Mouse (Mus musculus): Measurements from ENCODE around the gene Cd28. TPM values are rescaled to one million over a fixed set of nuclear protein-coding genes. Genes with fewer than 3 reads are reported as not detected.

Gene Cd28
- polyA plus RNA-seq, 2 experiments, result 0.24 to 0.25 TPM

DNA sequence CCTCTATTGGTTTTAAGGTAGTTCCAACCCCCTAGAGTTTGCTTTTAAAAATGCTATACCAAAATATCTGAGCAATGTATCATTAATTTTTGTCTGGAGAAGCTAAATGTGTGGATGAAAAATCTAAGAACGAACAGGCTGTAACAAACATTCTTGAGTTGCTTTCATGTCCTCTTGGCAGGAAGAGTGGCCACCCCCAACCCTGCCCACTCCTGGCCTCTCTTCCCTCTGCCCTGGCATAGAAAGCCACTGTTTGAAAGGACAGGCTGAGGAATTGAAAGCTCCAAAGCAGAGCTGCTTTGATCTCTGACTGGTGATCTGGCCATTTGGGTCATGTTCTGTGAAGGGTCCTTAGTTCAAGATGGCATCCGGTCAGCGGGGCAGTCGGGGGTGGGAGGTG is 32.8 kb upstream of the Cd28 start:
- no peak for ATAC-seq (ENCODE audit: low FRiP score, low read depth)
- H3K4me3 ChIP-seq (replicated peaks; ENCODE audit: low read length), result no peak overlapping the region
- no peak overlapping the region for H3K9ac ChIP-seq (ENCODE audit: low read depth, low read length, severe bottlenecking)
- H3K27me3 ChIP-seq (ENCODE audit: control insufficient read depth, insufficient read depth, low read length), result no peaks in the 10 kb centered on the region
- no peaks in the 10 kb centered on the region for H3K4me1 ChIP-seq (ENCODE audit: control insufficient read depth, insufficient read depth, low read length)
- no peak for DNase-seq (ENCODE audit: low spot score)
- H3K9me3 ChIP-seq (ENCODE audit: control insufficient read depth, low read length), result no peaks in the 10 kb centered on the region
- no peaks in the 10 kb centered on the region for H3K36me3 ChIP-seq (ENCODE audit: control insufficient read depth, insufficient read depth, low read length)
- no peak overlapping the region for H3K27ac ChIP-seq (replicated peaks; ENCODE audit: low read depth, low read length)
- WGBS, result 82% methylated on average over 4 of the region's 4 CpGs
- TF ChIP-seq POLR2A (IDR thresholded peaks at IDR 0.05; ENCODE audit: borderline replicate concordance, extremely low read depth, insufficient read depth, insufficient read length), result no peak
- no peak overlapping the region for H3K4me2 ChIP-seq (replicated peaks; ENCODE audit: low read depth, low read length, severe bottlenecking)

DNA sequence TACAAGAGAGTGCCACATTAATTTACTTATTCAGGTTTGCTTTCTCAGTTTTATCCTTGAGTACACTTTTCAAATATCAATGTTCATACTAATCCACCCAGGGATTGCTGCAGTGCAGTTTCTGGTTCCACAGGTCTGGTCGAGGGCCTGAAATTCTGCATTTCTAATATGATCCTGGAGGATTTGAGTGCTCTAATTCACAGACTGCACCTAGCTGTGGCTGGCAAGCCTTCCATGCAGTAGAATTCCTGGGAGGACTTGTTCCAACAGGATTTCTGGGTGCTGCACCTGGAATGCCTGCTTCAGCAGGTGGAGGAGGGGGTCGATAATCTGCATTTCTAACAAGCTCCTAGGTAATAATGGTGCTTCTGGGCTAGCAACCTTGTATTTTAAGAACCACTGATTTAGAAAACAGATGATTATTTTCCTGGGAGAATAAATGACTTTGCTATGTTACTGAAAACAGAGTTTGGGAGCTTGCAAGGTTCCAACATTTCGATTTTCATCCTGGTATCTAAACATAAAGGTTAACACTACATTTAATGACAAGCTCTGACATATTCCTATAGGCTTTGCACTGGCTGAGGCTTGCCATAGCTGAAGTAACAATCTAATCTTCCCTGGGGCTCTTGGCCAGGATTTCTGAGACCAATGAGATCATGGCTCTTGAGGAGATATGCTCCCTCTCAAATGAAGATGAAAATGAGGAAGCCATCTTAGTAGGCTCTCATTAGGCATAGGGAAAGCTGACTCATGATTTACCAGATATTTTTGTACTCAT is 20.3 kb upstream of the Cd28 start:
- TF ChIP-seq POLR2A (IDR thresholded peaks at IDR 0.05; ENCODE audit: borderline replicate concordance, extremely low read depth, insufficient read depth, insufficient read length), result no peak
- WGBS, result 65% methylated on average over 3 of the region's 3 CpGs
- H3K9ac ChIP-seq (ENCODE audit: low read depth, low read length, severe bottlenecking), result no peak overlapping the region
- no peaks in the 10 kb centered on the region for H3K4me1 ChIP-seq (ENCODE audit: control insufficient read depth, insufficient read depth, low read length)
- no peak for DNase-seq (ENCODE audit: low spot score)
- H3K36me3 ChIP-seq (ENCODE audit: control insufficient read depth, insufficient read depth, low read length), result no peaks in the 10 kb centered on the region
- H3K27me3 ChIP-seq (ENCODE audit: control insufficient read depth, insufficient read depth, low read length), result no peaks in the 10 kb centered on the region
- H3K27ac ChIP-seq (replicated peaks; ENCODE audit: low read depth, low read length), result 0 out of 2 replicates have a peak overlapping the region, but pooled peaks have one; percentile 26
- no peaks in the 10 kb centered on the region for H3K9me3 ChIP-seq (ENCODE audit: control insufficient read depth, low read length)
- no peak overlapping the region for H3K4me3 ChIP-seq (replicated peaks; ENCODE audit: low read length)
- no peak overlapping the region for H3K4me2 ChIP-seq (replicated peaks; ENCODE audit: low read depth, low read length, severe bottlenecking)
- no peak for ATAC-seq (ENCODE audit: low FRiP score, low read depth)

DNA sequence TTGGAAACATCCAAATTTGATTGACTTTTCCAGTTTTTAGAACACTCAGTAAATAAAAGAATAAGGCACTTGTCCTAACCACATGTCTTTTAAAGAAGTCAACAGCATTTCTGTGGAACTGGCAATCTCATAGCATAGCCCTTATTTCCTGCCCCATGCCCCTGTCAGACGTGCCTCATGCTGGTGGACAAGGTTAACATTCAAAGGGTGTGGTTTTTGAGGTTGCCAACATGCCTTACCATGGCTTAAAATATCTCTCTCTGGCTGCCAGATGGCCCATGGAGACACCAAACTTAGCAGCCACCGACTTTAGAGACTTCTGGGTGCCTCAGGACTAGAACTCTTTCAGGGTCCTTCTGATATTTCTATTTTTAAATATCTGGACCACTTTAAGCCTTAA is 14.0 kb upstream of the Cd28 start:
- TF ChIP-seq POLR2A (IDR thresholded peaks at IDR 0.05; ENCODE audit: borderline replicate concordance, extremely low read depth, insufficient read depth, insufficient read length), result no peak
- H3K27ac ChIP-seq (replicated peaks; ENCODE audit: low read depth, low read length), result no peak overlapping the region
- WGBS, result 43% methylated on average over 2 of the region's 2 CpGs
- no peak for ATAC-seq (ENCODE audit: low FRiP score, low read depth)
- H3K9ac ChIP-seq (ENCODE audit: low read depth, low read length, severe bottlenecking), result no peak overlapping the region
- peaks cover 7% of the 10 kb centered on the region; the same call in 1 of the 2 replicates for H3K4me1 ChIP-seq (ENCODE audit: control insufficient read depth, insufficient read depth, low read length)
- no peaks in the 10 kb centered on the region for H3K27me3 ChIP-seq (ENCODE audit: control insufficient read depth, insufficient read depth, low read length)
- DNase-seq (ENCODE audit: low spot score), result peak; percentile 22
- no peaks in the 10 kb centered on the region for H3K9me3 ChIP-seq (ENCODE audit: control insufficient read depth, low read length)
- no peak overlapping the region for H3K4me2 ChIP-seq (replicated peaks; ENCODE audit: low read depth, low read length, severe bottlenecking)
- no peak overlapping the region for H3K4me3 ChIP-seq (replicated peaks; ENCODE audit: low read length)
- H3K36me3 ChIP-seq (ENCODE audit: control insufficient read depth, insufficient read depth, low read length), result no peaks in the 10 kb centered on the region

DNA sequence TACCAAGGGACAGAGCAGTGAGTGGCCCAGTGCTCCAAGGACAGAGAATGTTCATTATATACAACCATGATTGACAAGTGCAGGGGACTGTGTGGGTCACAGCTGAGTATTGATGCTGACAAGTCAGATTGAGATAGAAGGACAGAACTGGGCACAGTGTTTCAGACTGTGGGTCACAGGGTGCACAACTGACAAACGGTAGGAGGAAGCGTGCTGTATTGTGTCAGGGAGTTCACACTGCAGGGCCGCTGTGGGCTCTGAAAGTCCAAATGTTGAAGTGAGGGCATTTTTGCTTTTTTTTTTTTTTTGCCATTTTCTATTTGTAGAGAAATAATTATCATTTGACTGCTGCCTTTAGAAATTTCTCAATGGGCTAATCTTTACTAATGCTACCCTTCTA is 3.4 kb upstream of the Cd28 start:
- H3K4me3 ChIP-seq (replicated peaks; ENCODE audit: low read length), result no peak overlapping the region
- no peaks in the 10 kb centered on the region for H3K9me3 ChIP-seq (ENCODE audit: control insufficient read depth, low read length)
- no peak overlapping the region for H3K9ac ChIP-seq (ENCODE audit: low read depth, low read length, severe bottlenecking)
- no peak for TF ChIP-seq POLR2A (IDR thresholded peaks at IDR 0.05; ENCODE audit: borderline replicate concordance, extremely low read depth, insufficient read depth, insufficient read length)
- 88% methylated on average over 3 of the region's 3 CpGs for WGBS
- DNase-seq (ENCODE audit: low spot score) (no peak), ATAC-seq (ENCODE audit: low FRiP score, low read depth) (no peak)
- no peak overlapping the region for H3K4me2 ChIP-seq (replicated peaks; ENCODE audit: low read depth, low read length, severe bottlenecking)
- H3K27me3 ChIP-seq (ENCODE audit: control insufficient read depth, insufficient read depth, low read length), result no peaks in the 10 kb centered on the region
- H3K36me3 ChIP-seq (ENCODE audit: control insufficient read depth, insufficient read depth, low read length), result no peaks in the 10 kb centered on the region
- no peak overlapping the region for H3K27ac ChIP-seq (replicated peaks; ENCODE audit: low read depth, low read length)
- H3K4me1 ChIP-seq (ENCODE audit: control insufficient read depth, insufficient read depth, low read length), result no peaks in the 10 kb centered on the region

DNA sequence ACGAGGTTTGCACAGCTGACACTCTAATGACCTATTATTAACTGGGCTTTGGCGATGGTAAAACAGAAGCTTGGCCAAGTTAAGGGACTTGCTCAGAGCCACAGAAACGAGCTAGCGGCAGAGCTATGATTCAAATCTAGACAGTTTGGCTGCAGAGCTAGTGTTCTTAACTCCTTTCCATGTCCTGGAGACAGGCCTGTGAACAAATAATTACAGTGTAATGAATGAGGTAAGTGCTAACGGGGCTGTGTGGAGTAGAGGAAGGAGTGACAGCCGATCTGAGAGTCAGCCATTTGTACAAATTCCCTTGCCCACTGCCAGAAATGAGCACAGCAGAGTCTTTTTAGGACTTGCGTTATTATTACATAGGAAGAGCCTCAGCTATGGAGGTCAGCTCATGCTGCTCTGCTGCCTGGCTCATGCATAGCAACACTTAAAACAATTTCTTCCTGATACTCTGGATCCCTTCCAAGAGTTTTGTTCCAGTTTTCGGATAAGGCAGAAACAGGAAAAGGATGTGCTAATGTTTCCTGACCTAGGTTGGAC is 876 bp upstream of the Cd28 start:
- peak; percentile 51 for DNase-seq (ENCODE audit: low spot score)

More for the DNA sequence above, 876 bp upstream of the Cd28 start:
- H3K27ac ChIP-seq (replicated peaks; ENCODE audit: low read depth, low read length), result peak overlapping the region; percentile 26; the same call in 1 of the 2 replicates
- H3K4me1 ChIP-seq (ENCODE audit: control insufficient read depth, insufficient read depth, low read length), result no peaks in the 10 kb centered on the region
- 31% methylated on average over 8 of the region's 8 CpGs for WGBS
- no peak overlapping the region for H3K9ac ChIP-seq (ENCODE audit: low read depth, low read length, severe bottlenecking)
- no peak for TF ChIP-seq POLR2A (IDR thresholded peaks at IDR 0.05; ENCODE audit: borderline replicate concordance, extremely low read depth, insufficient read depth, insufficient read length)
- no peaks in the 10 kb centered on the region for H3K36me3 ChIP-seq (ENCODE audit: control insufficient read depth, insufficient read depth, low read length)
- H3K9me3 ChIP-seq (ENCODE audit: control insufficient read depth, low read length), result no peaks in the 10 kb centered on the region
- no peak overlapping the region for H3K4me3 ChIP-seq (replicated peaks; ENCODE audit: low read length)
- no peaks in the 10 kb centered on the region for H3K27me3 ChIP-seq (ENCODE audit: control insufficient read depth, insufficient read depth, low read length)
- H3K4me2 ChIP-seq (replicated peaks; ENCODE audit: low read depth, low read length, severe bottlenecking), result no peak overlapping the region
- ATAC-seq (ENCODE audit: low FRiP score, low read depth), result peak; percentile 68; the same call in 1 of the 2 replicates

All from limb, embryonic 14.5 days (tissue).